Mouse (Mus musculus) bone marrow, adult 2 months (tissue): ENCODE data around the gene Pml.

Experiments used
- CTCF ChIP-seq: fragments of 200-500 bp; IDR thresholded peaks from 2 replicates; pipeline ENCODE4 v1.5.1; 2011; ENCODE audit warnings: low read length, control low read depth; ENCODE audit not compliant: control insufficient read depth, insufficient read depth
- POLR2A ChIP-seq: fragments of 200-500 bp; IDR thresholded peaks from 2 replicates; pipeline ENCODE4 v1.6.1; 2011; ENCODE audit warnings: low read depth, mild to moderate bottlenecking, control low read depth, low read length, borderline replicate concordance; ENCODE audit not compliant: control insufficient read depth

DNA sequence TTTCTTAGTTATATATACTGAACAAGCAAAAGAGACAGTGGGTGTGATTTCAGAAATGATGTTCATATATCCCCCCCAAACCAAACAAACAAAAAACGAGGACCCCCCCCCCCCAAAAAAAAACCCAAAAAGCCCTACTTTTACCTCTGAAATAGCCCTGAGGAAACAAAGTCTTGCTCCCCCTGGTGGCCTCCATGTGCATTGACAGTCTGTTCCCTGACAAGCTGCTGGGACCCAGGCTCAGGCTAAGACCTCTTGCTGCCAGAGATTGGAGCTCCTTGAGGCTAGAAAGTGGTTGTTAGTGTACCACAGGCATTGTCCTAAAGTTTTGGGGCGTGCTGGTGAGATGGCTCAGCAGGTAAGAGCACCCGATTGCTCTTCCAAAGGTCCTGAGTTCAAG lies 32.0 kb upstream of the Pml start:
- TF ChIP-seq POLR2A (no peak), CTCF (peak; percentile 70)
